Mouse (Mus musculus) layer of hippocampus, postnatal 14 days (tissue): ENCODE results near the gene Apobec1. TPM values are rescaled to one million over a fixed set of nuclear protein-coding genes. Genes with fewer than 3 reads are reported as not detected.
A peak's percentile ranks its signal among the peaks of the same experiment; 100 is the strongest.
"Not testable (repeated sequence)": the region's sequence is repeated elsewhere in the genome, so short reads cannot be mapped to it uniquely, and the experiment has no call there.

ENCODE experiments used
- DNase-seq, 2 experiments: peaks; one replicate each; pipeline ENCODE4 v3.0.0; 2021 to 2022; ENCODE audit warnings: low spot score in 2 of 2, mixed read lengths in 1 of 2
- total RNA-seq, 2 experiments: library from RNA; stranded (reverse); gene quantifications; 2 replicates each; pipeline ENCODE4 v1.2.3; 2021

Apobec1 gene
- total RNA-seq, 2 experiments from 2014 or later: 2.9 to 3.1 TPM

DNA sequence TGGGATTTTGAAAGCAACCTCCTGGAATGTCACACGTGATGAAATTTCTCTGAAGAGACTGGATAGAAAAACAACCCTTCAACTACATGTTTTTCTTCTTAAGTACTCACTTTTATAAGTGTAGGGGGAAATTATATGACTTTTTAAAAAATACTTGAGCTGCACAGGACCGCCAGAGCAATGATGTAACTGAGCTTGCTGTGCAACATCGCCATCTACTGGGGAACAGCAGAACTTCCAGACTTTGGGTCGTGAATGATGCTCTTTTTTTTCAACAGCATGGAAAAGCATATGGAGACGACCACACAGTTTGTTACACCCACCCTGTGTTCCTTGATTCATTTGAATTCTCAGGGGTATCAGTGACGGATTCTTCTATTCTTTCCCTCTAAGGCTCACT lies 39.8 kb downstream of the Apobec1 start:
- peak; percentile 68 to 82 for DNase-seq

DNA sequence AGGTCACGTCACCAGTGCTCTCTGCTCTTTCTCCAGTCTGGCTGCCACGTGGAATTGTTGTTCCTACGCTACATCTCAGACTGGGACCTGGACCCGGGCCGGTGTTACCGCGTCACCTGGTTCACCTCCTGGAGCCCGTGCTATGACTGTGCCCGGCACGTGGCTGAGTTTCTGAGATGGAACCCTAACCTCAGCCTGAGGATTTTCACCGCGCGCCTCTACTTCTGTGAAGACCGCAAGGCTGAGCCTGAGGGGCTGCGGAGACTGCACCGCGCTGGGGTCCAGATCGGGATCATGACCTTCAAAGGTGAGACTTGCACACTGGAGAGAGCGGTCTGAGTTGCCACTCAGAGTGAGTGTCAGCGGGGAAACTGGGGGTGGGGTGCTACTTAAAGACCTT lies 41.2 kb downstream of the Apobec1 start:
- no peak for DNase-seq

DNA sequence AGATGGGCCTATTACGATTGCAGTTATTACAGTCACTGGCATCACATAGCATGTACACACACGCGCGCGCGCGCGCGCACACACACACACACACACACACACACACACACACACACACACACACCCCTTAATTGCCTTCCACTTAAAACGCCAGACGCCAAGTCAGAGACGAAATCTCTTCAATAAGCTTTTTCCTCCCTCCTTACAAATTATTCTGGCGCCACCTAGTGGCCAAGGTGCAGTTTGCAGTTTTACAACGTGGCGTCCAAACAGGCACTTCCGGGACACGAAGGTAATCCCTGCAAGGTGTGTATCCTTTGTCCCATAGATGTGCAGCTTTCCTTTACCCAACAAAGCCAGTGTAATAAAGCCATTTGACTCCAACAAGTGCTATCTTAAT lies 41.8 kb downstream of the Apobec1 start:
- DNase-seq: peak; percentile 55 to 73

DNA sequence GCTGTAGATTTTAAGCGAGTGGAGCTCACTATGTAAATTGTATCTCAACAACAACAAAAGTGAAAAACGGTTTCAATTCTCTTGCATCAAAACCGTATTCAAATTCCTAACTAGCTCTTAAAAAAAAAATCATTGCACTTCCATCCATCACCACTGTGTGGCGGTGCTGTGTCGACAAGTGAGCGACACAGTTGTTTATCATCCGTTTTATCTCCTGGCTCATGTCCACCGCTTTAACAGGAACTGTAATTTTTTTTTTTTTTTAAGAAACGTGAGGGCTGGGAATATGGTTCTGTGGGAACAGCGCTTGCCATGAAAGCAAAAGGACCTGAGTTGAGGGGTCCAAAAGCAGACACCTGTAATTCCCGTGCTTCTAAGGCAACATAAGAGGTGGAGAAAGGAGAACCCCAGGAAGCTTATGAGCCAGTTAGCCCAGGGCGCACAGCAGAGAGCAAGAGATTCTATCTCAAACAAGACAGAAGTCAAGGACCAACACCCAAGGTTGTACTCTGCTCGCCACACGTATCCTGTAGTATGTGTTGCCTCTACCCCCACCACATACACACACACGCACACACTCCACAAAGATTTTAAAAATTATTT lies 45.2 kb downstream of the Apobec1 start:
- DNase-seq: peak; percentile 76 to 88

DNA sequence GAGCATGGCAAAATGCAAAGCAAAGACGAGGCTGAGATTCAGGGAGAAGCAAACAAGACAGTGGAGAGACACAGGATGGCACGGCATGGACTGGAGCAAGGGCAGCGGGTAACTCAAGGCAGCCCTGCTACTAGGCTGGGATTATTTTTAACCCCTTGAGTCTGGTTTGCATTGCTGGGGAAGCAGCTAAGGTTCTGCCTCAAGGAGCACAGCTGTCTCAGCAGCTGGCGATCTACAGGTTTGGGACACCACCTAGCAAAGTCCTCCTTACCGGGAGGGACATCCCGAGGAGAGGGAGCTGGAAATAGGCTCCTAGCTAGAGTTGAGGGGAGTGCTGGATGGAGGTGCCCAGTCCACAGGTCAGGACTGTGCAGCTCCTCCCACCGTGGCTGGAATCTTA lies 47.0 kb downstream of the Apobec1 start:
- no peak for DNase-seq

DNA sequence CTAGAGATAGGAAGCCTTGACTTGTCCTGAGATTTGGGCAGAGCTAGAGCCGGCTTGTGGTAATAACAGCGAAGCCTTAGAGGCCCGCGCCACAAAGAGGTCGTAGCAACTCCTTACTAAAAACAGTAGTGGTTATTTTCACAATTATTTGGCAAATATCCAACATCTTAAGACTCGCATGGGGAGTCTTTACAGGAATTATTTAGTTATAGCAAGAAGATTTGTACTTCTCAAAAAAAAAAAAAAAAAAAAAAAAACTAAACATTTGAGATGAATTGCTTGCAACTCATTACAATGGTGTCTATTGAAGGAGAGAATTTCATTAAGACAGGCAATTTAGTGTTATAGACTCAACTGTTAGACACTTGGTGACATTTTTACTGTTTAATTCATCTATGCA lies 48.1 kb downstream of the Apobec1 start:
- DNase-seq: no peak

DNA sequence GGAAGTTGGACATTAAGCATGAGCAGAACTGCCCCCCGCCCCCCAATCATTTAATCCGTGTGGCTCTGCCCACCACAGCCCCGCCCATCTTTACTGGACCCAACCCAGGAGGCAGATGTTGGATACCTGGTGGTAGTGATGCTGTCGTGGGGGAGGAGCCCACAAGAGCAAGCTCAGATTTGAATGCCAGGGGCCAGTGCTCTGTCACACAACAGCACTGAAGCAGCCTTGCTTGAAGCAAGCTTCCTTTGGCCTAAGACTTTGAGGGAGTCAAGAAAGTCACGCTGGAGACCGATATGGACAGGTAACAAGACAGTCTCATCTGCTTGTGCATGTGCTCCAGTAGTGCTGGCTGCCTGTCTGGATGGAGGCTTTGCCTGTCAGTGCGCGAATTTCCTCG lies 48.6 kb downstream of the Apobec1 start, which contains the start of gene Aicda:
TSS of gene Aicda (plus strand) at position 196 of the 400 bp plus-strand sequence.
- no peak for DNase-seq

DNA sequence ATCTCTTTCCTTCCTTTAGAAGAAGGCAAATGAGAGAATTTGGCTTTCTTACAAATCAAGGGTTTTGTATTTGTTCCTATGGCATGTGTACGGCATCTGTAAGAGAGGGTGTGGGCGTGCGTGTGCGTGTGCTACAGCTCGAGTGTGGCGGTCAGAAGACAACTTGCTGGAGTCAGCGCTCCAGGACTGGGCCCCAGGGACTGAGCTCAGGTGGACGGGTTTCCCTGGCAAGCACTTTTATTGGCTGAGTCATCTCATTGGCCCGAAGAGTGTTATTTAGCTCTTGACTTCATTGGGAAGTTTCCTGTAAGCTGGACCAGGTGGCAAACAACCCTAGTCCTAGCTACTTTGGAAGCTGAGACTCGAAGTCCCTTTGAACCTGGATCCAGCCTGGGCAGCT lies 56.3 kb downstream of the Apobec1 start:
- no peak for DNase-seq

DNA sequence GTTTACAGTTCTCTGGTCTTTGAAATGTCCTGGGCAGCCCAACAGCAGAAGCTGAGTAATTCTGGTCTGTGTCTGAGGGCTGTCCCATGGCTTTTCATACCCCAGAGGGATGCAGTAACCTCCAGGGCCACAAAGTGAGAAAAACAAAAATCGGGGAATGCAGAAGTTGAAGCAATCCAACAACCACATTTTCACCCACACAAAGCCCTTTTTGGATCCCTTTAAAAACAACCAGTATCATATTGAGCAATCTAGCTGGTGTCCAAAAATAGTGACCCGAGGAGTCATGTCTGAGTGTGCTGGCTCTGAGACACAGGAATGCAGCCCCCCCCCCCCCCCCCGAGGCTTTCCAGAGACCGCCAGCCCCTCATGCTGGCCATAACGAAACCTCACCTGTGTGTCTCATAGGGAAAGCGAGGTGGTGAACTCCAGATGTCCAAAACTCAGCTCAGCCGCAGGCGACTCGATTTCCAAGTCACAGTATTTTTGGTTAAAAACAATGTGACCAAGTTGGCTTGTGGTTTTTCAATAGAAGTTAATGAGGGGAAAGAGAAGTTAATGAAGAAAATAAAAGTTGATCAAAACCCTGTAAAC lies 56.9 kb downstream of the Apobec1 start:
- DNase-seq: no peak

DNA sequence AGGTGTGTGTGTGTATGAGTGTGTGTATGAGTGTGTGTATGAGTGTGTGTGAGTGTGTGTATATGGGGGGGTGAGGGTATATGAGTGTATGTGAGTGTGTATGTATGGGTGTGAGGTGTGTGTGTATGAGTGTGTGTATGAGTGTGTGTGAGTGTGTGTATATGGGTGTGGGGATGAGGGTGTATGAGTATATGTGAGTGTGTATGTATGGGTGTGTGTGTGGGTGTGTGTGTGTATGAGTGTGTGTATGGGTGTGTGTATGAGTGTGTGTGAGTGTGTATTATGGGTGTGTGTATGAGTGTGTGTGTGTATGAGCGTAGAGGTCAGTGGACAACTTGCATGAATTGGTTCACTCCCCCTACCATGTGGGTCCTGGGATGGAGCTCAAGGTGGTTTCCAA lies 57.6 kb downstream of the Apobec1 start:
- no peak for DNase-seq

DNA sequence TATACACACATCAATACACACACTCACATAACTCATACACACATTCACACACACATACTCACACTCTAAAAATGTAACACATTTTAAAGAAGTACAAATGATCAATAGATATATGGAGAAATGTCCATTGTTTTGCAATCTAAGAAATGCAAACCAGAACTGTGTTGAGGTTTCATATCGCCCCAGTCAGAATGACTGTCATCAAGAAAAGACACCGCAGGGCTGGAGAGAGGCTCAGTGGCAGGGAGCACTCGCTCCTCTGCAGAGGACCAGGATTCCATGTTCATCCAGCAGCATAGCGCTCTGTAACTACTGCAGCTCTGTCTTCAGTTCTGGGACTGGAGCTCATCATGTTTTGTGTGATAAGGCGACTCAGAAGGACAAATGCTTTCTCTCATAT lies 58.7 kb downstream of the Apobec1 start:
- no peak for DNase-seq

DNA sequence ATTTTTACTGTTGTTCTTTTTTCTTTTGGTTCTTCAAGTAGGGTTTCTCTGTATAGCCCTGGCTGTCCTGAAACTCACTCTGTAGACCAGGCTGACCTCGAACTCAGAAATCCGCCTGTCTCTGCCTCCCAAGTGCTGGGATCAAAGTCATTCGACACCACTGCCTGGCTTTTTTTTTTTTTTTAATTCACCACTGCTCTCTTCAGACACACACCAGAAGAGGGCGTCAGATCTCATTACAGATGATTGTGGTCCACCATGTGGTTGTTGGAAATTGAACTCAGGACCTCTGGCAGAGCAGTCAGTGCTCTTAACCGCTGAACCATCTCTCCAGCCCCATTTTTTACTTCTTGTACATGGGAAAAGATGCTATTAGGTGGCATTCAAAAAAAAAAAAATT lies 59.8 kb downstream of the Apobec1 start:
- not testable (repeated sequence) for DNase-seq

DNA sequence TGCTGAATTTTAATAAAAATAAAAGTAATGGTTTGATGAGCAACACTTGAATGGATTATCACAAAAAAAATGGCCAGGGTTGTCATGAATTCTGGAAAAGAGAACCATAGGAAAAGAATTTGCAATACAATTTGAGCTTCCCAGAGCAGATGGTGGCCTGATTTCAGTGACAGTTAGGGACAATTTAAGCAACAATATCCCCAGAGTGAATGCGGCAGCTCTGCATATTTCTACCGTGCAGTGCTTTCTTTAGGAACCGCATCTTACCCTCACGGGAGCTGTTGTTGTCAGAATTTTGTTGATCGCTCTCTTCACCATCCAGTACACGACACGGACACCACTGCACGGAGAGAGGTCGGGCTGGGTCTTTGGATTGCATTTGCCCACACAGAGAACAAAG lies 62.7 kb downstream of the Apobec1 start:
- no peak for DNase-seq

DNA sequence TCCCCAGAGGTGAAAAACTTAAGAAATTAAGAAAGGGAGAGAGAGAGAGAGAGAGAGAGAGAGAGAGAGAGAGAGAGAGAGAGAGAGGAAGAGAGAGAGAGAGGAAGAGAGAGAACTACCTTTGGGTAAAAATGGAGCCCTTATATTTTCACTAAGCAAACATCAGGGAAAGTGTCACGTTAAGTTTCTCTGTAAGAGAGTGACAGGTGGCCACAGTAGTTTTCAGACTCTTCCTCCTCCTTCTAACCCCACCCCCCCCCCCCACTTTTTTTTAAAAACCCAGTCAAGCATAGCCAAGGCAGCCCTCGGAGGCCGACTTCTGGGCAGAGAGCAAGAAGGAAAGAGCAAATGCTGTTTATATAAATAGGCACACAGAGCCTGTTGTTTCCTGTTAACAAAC lies 68.2 kb downstream of the Apobec1 start:
- no peak for DNase-seq

DNA sequence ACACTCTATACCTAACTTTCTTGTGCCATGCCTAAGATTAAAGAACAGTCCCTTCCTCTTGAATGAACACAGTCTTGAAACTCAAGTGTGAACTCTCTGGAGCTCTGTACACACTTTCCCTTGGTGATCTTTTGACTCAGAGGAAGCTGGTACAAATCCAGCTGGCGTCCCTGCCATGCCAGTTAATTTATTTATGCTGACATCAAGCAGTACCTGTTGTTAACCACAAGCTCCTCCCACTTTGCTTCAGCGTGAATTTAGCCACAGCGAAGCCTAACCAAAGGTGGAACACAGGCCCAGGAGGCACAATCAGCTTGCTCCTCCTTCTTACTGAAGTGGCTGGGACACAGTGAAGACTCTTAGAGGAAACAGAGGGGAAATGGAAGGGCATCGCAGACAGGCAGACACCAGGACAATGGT lies 69.4 kb downstream of the Apobec1 start:
- DNase-seq: no peak

DNA sequence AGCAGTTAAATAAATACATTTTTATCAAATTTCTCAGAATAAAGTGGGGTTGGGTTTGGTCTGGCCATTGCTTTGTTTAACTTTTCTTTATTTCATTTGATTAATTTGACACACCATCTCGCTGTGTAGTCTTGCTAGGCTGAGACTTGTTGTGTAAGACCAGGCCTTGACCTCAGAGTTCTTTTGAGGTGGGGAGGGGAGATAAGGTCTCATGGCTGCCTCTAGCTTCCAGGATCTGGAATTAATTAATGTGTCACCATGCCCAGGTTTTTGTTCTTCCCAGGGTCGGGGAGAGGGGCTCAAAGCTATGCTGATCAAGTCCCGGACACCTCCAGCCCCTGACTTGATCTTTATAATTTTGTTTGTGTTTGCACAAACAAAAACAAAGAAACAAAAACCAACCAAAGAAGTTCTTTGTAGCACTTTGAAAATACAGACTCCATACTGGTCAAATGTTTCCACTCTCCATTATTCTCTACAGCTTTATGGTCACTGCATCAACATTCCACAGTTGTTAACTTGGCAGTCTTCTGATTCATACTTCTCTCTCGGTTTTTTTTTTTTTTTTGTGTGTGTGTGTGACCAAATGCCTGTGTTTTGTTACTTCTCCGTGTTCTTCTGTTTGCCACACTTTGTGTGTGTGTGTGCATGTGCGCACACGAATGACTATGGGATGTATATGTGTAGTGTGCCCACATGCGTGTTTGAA lies 70.6 kb downstream of the Apobec1 start:
- no peak for DNase-seq

DNA sequence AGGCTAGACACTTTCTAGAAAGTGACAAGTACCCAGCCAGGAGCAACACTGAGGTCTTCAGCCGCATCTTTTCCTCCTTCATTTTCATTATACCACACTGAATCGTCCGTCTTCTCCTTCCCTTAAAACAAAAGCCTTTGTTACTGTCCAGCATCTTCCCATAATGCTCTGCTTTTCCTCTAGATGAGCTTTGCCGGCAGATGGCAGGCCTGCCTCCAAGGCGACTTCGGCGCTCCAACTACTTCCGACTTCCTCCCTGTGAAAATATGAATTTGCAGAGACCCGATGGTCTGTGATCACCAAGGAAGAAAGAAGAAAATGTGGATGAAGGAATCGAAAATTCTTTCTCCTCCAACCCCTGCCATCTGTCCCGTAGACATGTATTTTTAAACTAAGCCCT lies 74.1 kb downstream of the Apobec1 start:
- no peak for DNase-seq

Other genes starting within 250 kb of the Apobec1 start
- gene Rimklb, start 103.7 kb downstream of the Apobec1 start, total RNA-seq: 100 to 1,000 TPM; 145 to 150 TPM
- gene Mfap5, start 96.6 kb downstream of the Apobec1 start, total RNA-seq: 1 to 10 TPM; 1.1 to 2.1 TPM
- not detected for gene Aicda, start 48.6 kb downstream of the Apobec1 start, total RNA-seq
- not detected for gene Gdf3, start 7.6 kb upstream of the Apobec1 start, total RNA-seq
- gene Dppa3, start 24.0 kb upstream of the Apobec1 start, total RNA-seq: not detected
- not detected for gene Nanog, start 105.0 kb upstream of the Apobec1 start, total RNA-seq
- gene Slc2a3, start 199.2 kb upstream of the Apobec1 start, total RNA-seq: 100 to 1,000 TPM; 124 to 130 TPM
- 10 to 100 TPM; 26.1 to 26.3 TPM for gene Foxj2, start 217.5 kb upstream of the Apobec1 start, total RNA-seq